27 mouse cellular contexts compared by ENCODE assay signal in the genomic region with DNA sequence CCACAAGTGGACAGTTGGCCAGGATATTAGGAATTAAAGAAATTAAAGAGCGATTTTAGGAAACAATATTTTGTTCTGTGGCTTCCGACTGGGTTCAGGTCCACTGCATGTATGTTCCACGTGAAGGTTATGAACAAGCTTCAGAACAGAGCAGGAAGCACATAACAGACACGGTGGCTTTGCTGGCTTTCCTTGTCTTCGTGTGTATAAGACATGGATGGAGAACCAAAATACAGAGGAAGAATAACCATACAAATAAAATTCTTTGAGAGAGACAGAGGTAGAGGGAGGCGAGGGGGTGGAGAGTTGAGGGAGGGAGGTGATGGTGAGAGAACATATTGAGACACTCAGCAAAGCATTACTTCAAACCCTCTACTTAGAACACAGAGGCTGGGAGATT.
"Had no signal": no experiment of that assay in that cellular context is flagged by ENCODE, and none has a peak within 500 bp of the region (broad histone marks: within the 10 kb centered on the region; RNA-seq: fewer than 3 reads in every experiment).

No protein-coding gene starts in this region.

- H3K36me3 ChIP-seq: heart, embryonic 13.5 days; heart, embryonic 15.5 days; hindbrain, embryonic 10.5 days; hindbrain, embryonic 12.5 days; intestine, embryonic 15.5 days; limb, embryonic 13.5 days; limb, embryonic 15.5 days; liver, embryonic 12.5 days had no signal

- H3K4me2 ChIP-seq: heart, embryonic 11.5 days; heart, embryonic 13.5 days; heart, embryonic 15.5 days; hindbrain, embryonic 12.5 days; hindbrain, embryonic 14.5 days; intestine, embryonic 15.5 days; limb, embryonic 13.5 days; limb, embryonic 15.5 days; liver, embryonic 12.5 days had no signal

- H3K9me3 ChIP-seq: heart, embryonic 13.5 days; heart, embryonic 15.5 days; hindbrain, embryonic 10.5 days; hindbrain, embryonic 12.5 days; intestine, embryonic 15.5 days; limb, embryonic 13.5 days; limb, embryonic 15.5 days; liver, embryonic 12.5 days had no signal

- H3K4me3 ChIP-seq: gastrocnemius, adult 2 months; heart, adult 2 months; heart, embryonic 13.5 days; heart, embryonic 15.5 days; hindbrain, embryonic 10.5 days; hindbrain, embryonic 12.5 days; intestine, embryonic 15.5 days; layer of hippocampus, adult 2 months; limb, embryonic 13.5 days; limb, embryonic 15.5 days; liver, embryonic 12.5 days had no signal

- H3K27ac ChIP-seq: gastrocnemius, adult 2 months; heart, adult 2 months; heart, embryonic 13.5 days; heart, embryonic 15.5 days; hindbrain, embryonic 10.5 days; hindbrain, embryonic 12.5 days; hindbrain, embryonic 14.5 days; intestine, embryonic 15.5 days; layer of hippocampus, adult 2 months; limb, embryonic 13.5 days; limb, embryonic 15.5 days; liver, embryonic 12.5 days; liver, embryonic 14.5 days had no signal

- H3K9ac ChIP-seq: heart, embryonic 13.5 days; heart, embryonic 15.5 days; hindbrain, embryonic 12.5 days; hindbrain, embryonic 14.5 days; intestine, embryonic 15.5 days; limb, embryonic 13.5 days; limb, embryonic 15.5 days; liver, embryonic 12.5 days; liver, embryonic 14.5 days had no signal

- H3K4me1 ChIP-seq: heart, embryonic 13.5 days; heart, embryonic 15.5 days; hindbrain, embryonic 10.5 days; hindbrain, embryonic 12.5 days; intestine, embryonic 15.5 days; limb, embryonic 13.5 days; limb, embryonic 15.5 days; liver, embryonic 12.5 days had no signal

- DNase-seq: gastrocnemius, adult 2 months; gastrocnemius, postnatal 10 days; gastrocnemius, postnatal 25 days; heart, adult 2 months; heart, postnatal 4 days; kidney, adult 18-20 months; kidney, adult 8-10 months; kidney, postnatal 10 days; kidney, postnatal 25 days; kidney, postnatal 4 days; layer of hippocampus, postnatal 36 days; left cerebral cortex, postnatal 4 days had no signal

- H3K27me3 ChIP-seq: heart, embryonic 13.5 days; heart, embryonic 15.5 days; hindbrain, embryonic 12.5 days; intestine, embryonic 15.5 days; limb, embryonic 13.5 days; limb, embryonic 15.5 days; liver, embryonic 12.5 days had no signal

- ATAC-seq: hindbrain, embryonic 16.5 days; inflammation-experienced regulatory T-cells, adult 6 months; intestine, embryonic 15.5 days; intestine, postnatal 0 days; liver, embryonic 12.5 days had no signal
